ENCODE assay signal across 21 mouse cellular contexts in genomic region chr6:37622273-37622672, GRCm38 (mm10).
DNase-seq lines count a peak whose midpoint lies in the region; ATAC-seq and TF ChIP-seq lines count a peak whose summit lies in the region.
"Had no signal": no experiment of that assay in that cellular context is flagged by ENCODE, and none has a peak within 500 bp of the region (broad histone marks: within the 10 kb centered on the region; RNA-seq: fewer than 3 reads in every experiment).

No protein-coding gene starts in this region.

- no peak for ATAC-seq in intestine, embryonic 14.5 days (replicated peaks; ENCODE audit: low FRiP score, low TSS enrichment, low read depth)
- ATAC-seq in intestine, embryonic 15.5 days: no peak
- no peak for ATAC-seq in hindbrain, embryonic 14.5 days (ENCODE audit: low FRiP score)
- ATAC-seq: CD4-positive, CD25-positive, alpha-beta regulatory T cell, adult 4 months; forebrain, embryonic 13.5 days; forebrain, postnatal 0 days had no signal

- H3K9ac ChIP-seq in intestine, embryonic 14.5 days (ENCODE audit: low read length): no peak overlapping the region
- H3K9ac ChIP-seq in intestine, embryonic 15.5 days: no peak overlapping the region
- no peak overlapping the region for H3K9ac ChIP-seq in ES-Bruce4 (ENCODE audit: low read depth, poor library complexity, severe bottlenecking)
- no peak overlapping the region for H3K9ac ChIP-seq in hindbrain, embryonic 14.5 days
- no peak overlapping the region for H3K9ac ChIP-seq in heart, adult 2 months (ENCODE audit: low read depth, low read length)
- H3K9ac ChIP-seq: embryonic facial prominence, embryonic 13.5 days; forebrain, embryonic 13.5 days; forebrain, postnatal 0 days; heart, embryonic 12.5 days; hindbrain, embryonic 15.5 days had no signal

- H3K4me3 ChIP-seq in intestine, embryonic 14.5 days (ENCODE audit: low read depth, low read length): no peak overlapping the region
- H3K4me3 ChIP-seq in intestine, embryonic 15.5 days (replicated peaks): no peak overlapping the region
- no peak overlapping the region for H3K4me3 ChIP-seq in ES-Bruce4 (ENCODE audit: low read depth, low read length)
- H3K4me3 ChIP-seq in embryonic facial prominence, embryonic 10.5 days: no peak overlapping the region
- H3K4me3 ChIP-seq in hindbrain, embryonic 14.5 days (replicated peaks; ENCODE audit: low read length): no peak overlapping the region
- H3K4me3 ChIP-seq in heart, adult 2 months: no peak overlapping the region
- H3K4me3 ChIP-seq: embryonic facial prominence, embryonic 13.5 days; forebrain, embryonic 13.5 days; heart, embryonic 12.5 days; hindbrain, embryonic 10.5 days; hindbrain, embryonic 15.5 days had no signal

- H3K27me3 ChIP-seq in intestine, embryonic 14.5 days (replicated peaks; ENCODE audit: control insufficient read depth, insufficient read depth, low read length): no peaks in the 10 kb centered on the region
- H3K27me3 ChIP-seq in intestine, embryonic 15.5 days (replicated peaks): no peaks in the 10 kb centered on the region
- no peaks in the 10 kb centered on the region for H3K27me3 ChIP-seq in ES-Bruce4 (ENCODE audit: control insufficient read depth, insufficient read depth, low read length, poor library complexity, severe bottlenecking)
- no peaks in the 10 kb centered on the region for H3K27me3 ChIP-seq in embryonic facial prominence, embryonic 10.5 days (replicated peaks; ENCODE audit: low read depth, poor library complexity, severe bottlenecking)
- H3K27me3 ChIP-seq in hindbrain, embryonic 14.5 days (ENCODE audit: control insufficient read depth, insufficient read depth, low read length): no peaks in the 10 kb centered on the region
- H3K27me3 ChIP-seq in heart, adult 2 months (ENCODE audit: control insufficient read depth, insufficient read depth, low read length): no peaks in the 10 kb centered on the region
- H3K27me3 ChIP-seq: embryonic facial prominence, embryonic 13.5 days; forebrain, embryonic 13.5 days; heart, embryonic 12.5 days; hindbrain, embryonic 15.5 days had no signal

- TF ChIP-seq EP300 in ES-Bruce4 (IDR thresholded peaks at IDR 0.05; ENCODE audit: insufficient read depth, low read depth, low read length): no peak
- TF ChIP-seq EP300 in heart, adult 2 months (IDR thresholded peaks at IDR 0.05; ENCODE audit: insufficient read depth, low read depth, low read length): no peak

- H3K4me1 ChIP-seq in intestine, embryonic 14.5 days (replicated peaks; ENCODE audit: control insufficient read depth, insufficient read depth, low read length): peaks cover 4% of the 10 kb centered on the region; the same call in 1 of the 2 replicates
- H3K4me1 ChIP-seq in intestine, embryonic 15.5 days (replicated peaks): no peaks in the 10 kb centered on the region
- H3K4me1 ChIP-seq in ES-Bruce4 (ENCODE audit: control insufficient read depth, insufficient read depth, low read length): no peaks in the 10 kb centered on the region
- H3K4me1 ChIP-seq in embryonic facial prominence, embryonic 10.5 days: peaks cover 19% of the 10 kb centered on the region
- peaks cover 3% of the 10 kb centered on the region; the same call in 1 of the 2 replicates for H3K4me1 ChIP-seq in hindbrain, embryonic 14.5 days (replicated peaks; ENCODE audit: control insufficient read depth, insufficient read depth, low read length)
- H3K4me1 ChIP-seq in heart, adult 2 months (ENCODE audit: control insufficient read depth, insufficient read depth, low read length): peaks cover 5% of the 10 kb centered on the region
- H3K4me1 ChIP-seq: forebrain, embryonic 13.5 days; hindbrain, embryonic 15.5 days had no signal

- intact Hi-C loops in heart, adult 2 months (cut with DNase I): no loop called here

- no peak for TF ChIP-seq CTCF in ES-Bruce4 (IDR thresholded peaks at IDR 0.05; ENCODE audit: low read depth, low read length)
- no peak for TF ChIP-seq CTCF in heart, adult 2 months (IDR thresholded peaks at IDR 0.05)

- TF ChIP-seq POLR2A in ES-Bruce4 (IDR thresholded peaks at IDR 0.05; ENCODE audit: insufficient read depth, low read length): no peak
- TF ChIP-seq POLR2A in heart, adult 2 months (IDR thresholded peaks at IDR 0.05; ENCODE audit: insufficient read depth, low read depth, low read length): no peak

- H3K4me2 ChIP-seq in intestine, embryonic 14.5 days (ENCODE audit: low read length): no peak overlapping the region
- no peak overlapping the region for H3K4me2 ChIP-seq in intestine, embryonic 15.5 days (replicated peaks)
- H3K4me2 ChIP-seq in hindbrain, embryonic 14.5 days (replicated peaks): no peak overlapping the region
- H3K4me2 ChIP-seq: embryonic facial prominence, embryonic 13.5 days; forebrain, embryonic 13.5 days; heart, embryonic 12.5 days; hindbrain, embryonic 15.5 days had no signal

- no peaks in the 10 kb centered on the region for H3K79me2 ChIP-seq in heart, adult 2 months (replicated peaks; ENCODE audit: control insufficient read depth, insufficient read depth, low read length)

- peak; percentile 32 for DNase-seq in intestine, embryonic 14.5 days (ENCODE audit: low spot score)
- DNase-seq in embryonic facial prominence, embryonic 10.5 days (ENCODE audit: low spot score): no peak
- DNase-seq in right cerebral cortex, adult 18-20 months: no peak
- DNase-seq in hindbrain, embryonic 14.5 days (ENCODE audit: low spot score): no peak
- DNase-seq in heart, adult 2 months: no peak
- DNase-seq: adrenal gland, postnatal 10 days; cerebellum, adult 11 months; cerebellum, adult 8-10 months; cerebellum, postnatal 14 days; embryo, embryonic 11 days; forebrain, postnatal 0 days; gastrocnemius, postnatal 14 days; kidney, adult 11 months had no signal

- H3K9me3 ChIP-seq in intestine, embryonic 14.5 days (ENCODE audit: control insufficient read depth, low read length): no peaks in the 10 kb centered on the region
- no peaks in the 10 kb centered on the region for H3K9me3 ChIP-seq in intestine, embryonic 15.5 days
- no peaks in the 10 kb centered on the region for H3K9me3 ChIP-seq in ES-Bruce4 (replicated peaks; ENCODE audit: control insufficient read depth, insufficient read depth, low read length, poor library complexity, severe bottlenecking)
- no peaks in the 10 kb centered on the region for H3K9me3 ChIP-seq in embryonic facial prominence, embryonic 10.5 days
- H3K9me3 ChIP-seq in hindbrain, embryonic 14.5 days (ENCODE audit: control insufficient read depth, low read length): no peaks in the 10 kb centered on the region
- H3K9me3 ChIP-seq: embryonic facial prominence, embryonic 13.5 days; forebrain, embryonic 13.5 days; heart, embryonic 12.5 days; hindbrain, embryonic 10.5 days; hindbrain, embryonic 15.5 days had no signal

- 67% methylated on average over 2 of the region's 2 CpGs for WGBS in intestine, embryonic 14.5 days
- 80% methylated on average over 2 of the region's 2 CpGs for WGBS in intestine, embryonic 15.5 days
- WGBS in embryonic facial prominence, embryonic 10.5 days: 81% methylated on average over 2 of the region's 2 CpGs
- WGBS in hindbrain, embryonic 14.5 days: 87% methylated on average over 2 of the region's 2 CpGs
- WGBS in heart, adult 2 months: 64% methylated on average over 2 of the region's 2 CpGs

- no peaks in the 10 kb centered on the region for H3K36me3 ChIP-seq in intestine, embryonic 14.5 days (ENCODE audit: control insufficient read depth, insufficient read depth, low read length)
- H3K36me3 ChIP-seq in intestine, embryonic 15.5 days: no peaks in the 10 kb centered on the region
- no peaks in the 10 kb centered on the region for H3K36me3 ChIP-seq in ES-Bruce4 (ENCODE audit: control insufficient read depth, insufficient read depth, low read length, poor library complexity, severe bottlenecking)
- no peaks in the 10 kb centered on the region for H3K36me3 ChIP-seq in embryonic facial prominence, embryonic 10.5 days (replicated peaks)
- no peaks in the 10 kb centered on the region for H3K36me3 ChIP-seq in hindbrain, embryonic 14.5 days (replicated peaks; ENCODE audit: control insufficient read depth, insufficient read depth)
- H3K36me3 ChIP-seq in heart, adult 2 months (ENCODE audit: control insufficient read depth, insufficient read depth, low read length): no peaks in the 10 kb centered on the region
- H3K36me3 ChIP-seq: embryonic facial prominence, embryonic 13.5 days; heart, embryonic 12.5 days; hindbrain, embryonic 10.5 days; hindbrain, embryonic 15.5 days had no signal

- H3K27ac ChIP-seq in intestine, embryonic 14.5 days (ENCODE audit: low read depth): no peak overlapping the region
- no peak overlapping the region for H3K27ac ChIP-seq in intestine, embryonic 15.5 days
- peak overlapping the region; percentile 83 for H3K27ac ChIP-seq in ES-Bruce4 (ENCODE audit: insufficient read depth, low read length)
- H3K27ac ChIP-seq in embryonic facial prominence, embryonic 10.5 days (replicated peaks): peak overlapping the region; percentile 35
- H3K27ac ChIP-seq in hindbrain, embryonic 14.5 days: no peak overlapping the region
- no peak overlapping the region for H3K27ac ChIP-seq in heart, adult 2 months
- H3K27ac ChIP-seq: embryonic facial prominence, embryonic 13.5 days; forebrain, embryonic 13.5 days; hindbrain, embryonic 15.5 days had no signal

Comparison
In these comparisons a context has a peak if more than half of its experiments do, and no peak if none do; other contexts are left out.
1. H3K27ac ChIP-seq: peak in ES-Bruce4 (single experiment) and embryonic facial prominence, embryonic 10.5 days (single experiment); none in intestine, embryonic 14.5 days (single experiment), intestine, embryonic 15.5 days (single experiment), hindbrain, embryonic 14.5 days (single experiment) and heart, adult 2 months (single experiment).